Mouse (Mus musculus): ENCODE data around the gene Lrfn3. TPM values are rescaled to one million over a fixed set of nuclear protein-coding genes. Genes with fewer than 3 reads are reported as not detected.

The Lrfn3 gene
- total and polyA plus RNA-seq, 3 experiments, result 8.2 to 37.6 (median 11.9) TPM

- peak; percentile 63 for DNase-seq
These were observed 15.8 kb downstream of the Lrfn3 start for GRCm38 (mm10) chr7:30346635-30347379.

GRCm38 (mm10) chr7:30339432-30340109 is 23.0 kb downstream of the Lrfn3 start:
- DNase-seq, result no peak

GRCm38 (mm10) chr7:30336384-30336783 is 26.2 kb downstream of the Lrfn3 start:
- DNase-seq, result peak; percentile 73

- DNase-seq, result no peak
These were observed 26.9 kb downstream of the Lrfn3 start for GRCm38 (mm10) chr7:30335688-30336087.

- no peak for DNase-seq
These were observed 28.0 kb downstream of the Lrfn3 start for GRCm38 (mm10) chr7:30334563-30334962.

- peak; percentile 88 for DNase-seq
These were observed 29.1 kb downstream of the Lrfn3 start for GRCm38 (mm10) chr7:30333436-30333835.

GRCm38 (mm10) chr7:30332622-30333259 is 29.8 kb downstream of the Lrfn3 start:
- no peak for DNase-seq

GRCm38 (mm10) chr7:30331887-30332286 is 30.7 kb downstream of the Lrfn3 start:
- peak; percentile 76 for DNase-seq

GRCm38 (mm10) chr7:30328379-30328778 is 34.2 kb downstream of the Lrfn3 start:
- no peak for DNase-seq

- no peak for DNase-seq
These were observed 35.4 kb downstream of the Lrfn3 start for GRCm38 (mm10) chr7:30327140-30327539.

- DNase-seq, result no peak
These were observed 36.1 kb downstream of the Lrfn3 start for GRCm38 (mm10) chr7:30326427-30326826.

GRCm38 (mm10) chr7:30325364-30325763 is 37.2 kb downstream of the Lrfn3 start:
- DNase-seq, result peak; percentile 27

- DNase-seq, result no peak
These were observed 38.1 kb downstream of the Lrfn3 start for GRCm38 (mm10) chr7:30324300-30324944.

- no peak for DNase-seq
These were observed 38.8 kb downstream of the Lrfn3 start, which contains the start of gene Sdhaf1 for GRCm38 (mm10) chr7:30323795-30324194. Gene Sdhaf1, minus strand, starts transcription at chr7:30323895.

GRCm38 (mm10) chr7:30322865-30323264 is 39.7 kb downstream of the Lrfn3 start:
- no peak for DNase-seq

GRCm38 (mm10) chr7:30322285-30322667 is 40.3 kb downstream of the Lrfn3 start:
- DNase-seq, result peak; percentile 98

- DNase-seq, result peak; percentile 86
These were observed 40.9 kb downstream of the Lrfn3 start, which contains the start of gene E130208F15Rik for GRCm38 (mm10) chr7:30321539-30322284. Gene E130208F15Rik, plus strand, starts transcription at chr7:30321740.

- DNase-seq, result no peak
These were observed 41.6 kb downstream of the Lrfn3 start for GRCm38 (mm10) chr7:30320946-30321345.

GRCm38 (mm10) chr7:30318142-30318541 is 44.4 kb downstream of the Lrfn3 start:
- DNase-seq, result no peak

- peak; percentile 54 for DNase-seq
These were observed 46.7 kb downstream of the Lrfn3 start for GRCm38 (mm10) chr7:30315559-30316529.

All from adrenal gland, adult 2 months (tissue).